Mouse (Mus musculus) pancreas, adult 10 weeks (tissue): Measurements from ENCODE around the gene Vmn1r61. TPM values are rescaled to one million over a fixed set of nuclear protein-coding genes. Genes with fewer than 3 reads are reported as not detected.

Source experiments
- polyA plus RNA-seq: library from polyadenylated mRNA; stranded (reverse); fragments of 350-450 nt; fragmentation: Illumina TruSeq; extraction: RNeasy Lipid Tissue Mini Kit (QIAGEN cat#74804); gene quantifications from one replicate; pipeline ENCODE4 v1.2.3, GENCODE M21; 2015; ENCODE audit warnings: low read depth, low replicate concordance; ENCODE audit not compliant: insufficient read depth

Gene Vmn1r61
- polyA plus RNA-seq = not detected

DNA sequence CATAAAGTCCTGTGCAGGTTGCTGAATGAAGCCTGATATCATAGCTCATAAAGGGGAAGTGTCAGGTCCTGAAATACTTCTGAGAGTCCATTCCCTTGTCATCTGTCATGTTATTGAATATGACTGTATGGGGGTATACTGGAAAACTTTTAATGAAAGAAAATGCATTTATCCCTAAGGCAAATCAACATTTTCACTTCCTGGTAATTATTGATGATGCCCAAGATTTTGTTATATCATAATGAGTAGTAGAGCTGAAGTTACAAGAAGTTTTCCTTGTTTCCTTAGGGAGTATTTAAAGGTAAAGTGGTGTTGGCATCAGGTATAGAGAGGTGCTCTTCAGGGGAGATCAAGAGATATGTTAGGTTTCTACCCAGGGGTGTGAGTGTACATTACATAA lies at the start of gene Vmn1r61:
Gene Vmn1r61, minus strand, starts transcription at position 101 of the 400 bp plus-strand sequence.

Other genes with a start within 250 kb of the Vmn1r61 start
- gene Vmn1r58, start 199.9 kb downstream of the Vmn1r61 start, polyA plus RNA-seq = not detected
- gene Vmn1r59, start 156.5 kb downstream of the Vmn1r61 start, polyA plus RNA-seq = not detected
- gene Vmn2r28, start 119.3 kb downstream of the Vmn1r61 start, polyA plus RNA-seq = not detected
- not detected for gene Vmn1r60, start 66.0 kb downstream of the Vmn1r61 start, polyA plus RNA-seq
- not detected for gene Vmn1r62, start 60.3 kb upstream of the Vmn1r61 start, polyA plus RNA-seq
- not detected for gene Vmn1r63, start 192.2 kb upstream of the Vmn1r61 start, polyA plus RNA-seq